Mouse (Mus musculus) monocyte, adult 5-6 weeks (primary cell): ENCODE data around the gene Cds1. TPM values are rescaled to one million over a fixed set of nuclear protein-coding genes. Genes with fewer than 3 reads are reported as not detected.

Experiments used
- ATAC-seq: fragments of 153-309, 156-312 bp; replicated peaks from 2 replicates; pipeline ENCODE4 v1.8.0; 2017; ENCODE audit warnings: mild to moderate bottlenecking; ENCODE audit not compliant: low TSS enrichment, insufficient number of reproducible peaks, severe bottlenecking, poor library complexity, low FRiP score
- total RNA-seq: library from RNA; stranded (forward); fragments of 200-1000, 200-491, 200-594 nt; gene quantifications from 3 replicates; pipeline ENCODE4 v1.2.3, GENCODE M21; 2017

The Cds1 gene
- total RNA-seq, 1 experiment from 2014 or later, result 1.9 TPM

- no peak for ATAC-seq
These were observed 89.7 kb downstream of the Cds1 start for GRCm38 (mm10) chr5:101854667-101855066.

GRCm38 (mm10) chr5:101855475-101855874, 90.5 kb downstream of the Cds1 start:
- no peak for ATAC-seq

GRCm38 (mm10) chr5:101858891-101859436, 94.0 kb downstream of the Cds1 start:
- no peak for ATAC-seq

- ATAC-seq, result no peak
These were observed 97.0 kb downstream of the Cds1 start for GRCm38 (mm10) chr5:101861786-101862571.

- ATAC-seq, result no peak
These were observed 97.7 kb downstream of the Cds1 start for GRCm38 (mm10) chr5:101862651-101863050.

GRCm38 (mm10) chr5:101863946-101864345, 99.0 kb downstream of the Cds1 start:
- peak; percentile 48; the same call in 1 of the 2 replicates for ATAC-seq

GRCm38 (mm10) chr5:101866722-101867121, 101.8 kb downstream of the Cds1 start:
- no peak for ATAC-seq

Other genes with a start within 250 kb of the Cds1 start
- not detected in 3 replicates for gene Nkx6-1, start 100.1 kb upstream of the Cds1 start, total RNA-seq